Mouse (Mus musculus): ENCODE results near the gene Gfra1. TPM values are rescaled to one million over a fixed set of nuclear protein-coding genes. Genes with fewer than 3 reads are reported as not detected.

The Gfra1 gene
- polyA plus RNA-seq, 1 experiment, result 0.48 TPM

DNA sequence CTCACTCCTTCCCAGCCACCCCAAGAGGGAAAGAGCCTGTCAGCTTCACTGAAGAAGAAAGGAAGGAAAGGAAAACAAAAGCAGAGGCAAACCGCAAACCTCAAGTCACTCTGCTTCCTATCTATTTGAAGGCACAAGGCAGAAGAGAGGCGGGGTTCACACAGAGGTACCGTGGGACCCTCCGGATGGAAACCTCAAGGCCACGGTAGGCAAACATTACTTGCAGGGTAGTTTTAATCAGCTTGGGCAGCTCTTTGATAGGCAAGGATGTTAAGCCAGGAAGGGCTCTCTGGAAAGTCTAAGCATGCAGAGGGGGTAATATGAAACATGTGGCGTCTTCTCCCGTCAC lies 158.9 kb downstream of the Gfra1 start:
- no peak overlapping the region for H3K27ac ChIP-seq (replicated peaks; ENCODE audit: low read depth, low read length)
- H3K4me3 ChIP-seq (ENCODE audit: insufficient read depth, low read depth, low read length), result no peak overlapping the region
- no peaks in the 10 kb centered on the region for H3K4me1 ChIP-seq (ENCODE audit: control insufficient read depth, insufficient read depth, insufficient read length, low read length)

DNA sequence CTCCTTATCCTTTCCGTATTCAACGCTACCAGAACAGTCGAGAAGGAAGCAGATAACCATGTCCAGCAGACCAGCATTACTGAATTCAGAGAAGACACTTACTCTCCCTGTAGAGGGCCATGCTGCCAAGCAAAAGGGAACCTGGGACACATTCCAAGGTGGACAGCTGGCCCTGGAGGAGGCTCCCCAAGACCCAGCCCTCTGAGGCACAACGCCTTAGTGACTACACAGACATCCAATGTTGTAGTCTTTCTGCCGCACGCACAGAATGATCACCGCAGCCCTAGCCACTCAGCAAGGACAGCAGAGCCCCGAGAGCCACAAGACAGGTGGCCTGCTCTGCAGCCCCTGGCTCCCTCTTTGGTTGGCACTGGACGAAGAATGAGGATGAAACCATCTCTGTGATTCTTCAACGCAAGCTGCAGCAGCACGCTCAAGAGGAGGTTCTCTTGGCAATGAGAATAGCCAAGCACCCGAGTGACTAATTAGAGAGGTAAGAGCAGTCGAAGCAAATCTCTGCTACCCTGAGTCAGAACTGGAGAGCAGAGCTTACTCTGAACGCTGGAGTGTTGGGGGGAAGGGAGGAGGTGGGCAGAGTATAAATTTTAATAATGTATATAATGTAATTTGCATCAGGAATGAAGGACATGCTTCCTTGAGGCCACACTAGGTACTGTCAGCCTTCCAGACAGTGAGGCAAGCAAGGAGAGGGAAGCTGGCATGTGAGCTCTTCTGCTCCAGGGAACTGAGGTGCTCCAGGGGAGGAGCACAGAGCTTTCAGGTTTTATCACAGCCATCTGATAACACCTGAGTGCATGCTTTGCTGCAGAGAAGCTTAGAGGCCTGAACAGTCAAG lies 159.5 kb downstream of the Gfra1 start:
- H3K4me3 ChIP-seq (ENCODE audit: insufficient read depth, low read depth, low read length), result no peak overlapping the region
- H3K27ac ChIP-seq (replicated peaks; ENCODE audit: low read depth, low read length), result no peak overlapping the region
- H3K4me1 ChIP-seq (ENCODE audit: control insufficient read depth, insufficient read depth, insufficient read length, low read length), result no peaks in the 10 kb centered on the region

DNA sequence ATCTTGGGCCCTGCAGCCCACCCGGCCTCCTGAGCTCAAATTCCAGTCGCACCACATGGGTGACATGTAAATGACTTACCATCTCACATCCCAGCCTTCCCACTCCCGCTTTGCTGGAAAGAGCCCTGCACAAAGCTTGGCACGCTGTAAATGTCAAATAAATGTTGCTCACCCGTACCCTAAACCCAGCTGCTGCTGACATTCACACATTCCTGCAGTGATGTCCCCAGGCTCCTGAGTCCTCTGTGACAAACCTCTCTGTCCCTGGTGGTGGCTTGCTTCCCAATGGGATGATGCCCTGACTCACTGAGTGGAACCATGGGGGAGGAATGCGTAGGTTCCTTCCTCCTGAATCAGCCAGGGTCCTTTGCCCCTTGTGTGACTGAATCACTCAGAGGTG lies 167.6 kb downstream of the Gfra1 start:
- H3K4me1 ChIP-seq (ENCODE audit: control insufficient read depth, insufficient read depth, insufficient read length, low read length), result no peaks in the 10 kb centered on the region
- H3K4me3 ChIP-seq (ENCODE audit: insufficient read depth, low read depth, low read length), result no peak overlapping the region
- H3K27ac ChIP-seq (replicated peaks; ENCODE audit: low read depth, low read length), result no peak overlapping the region

DNA sequence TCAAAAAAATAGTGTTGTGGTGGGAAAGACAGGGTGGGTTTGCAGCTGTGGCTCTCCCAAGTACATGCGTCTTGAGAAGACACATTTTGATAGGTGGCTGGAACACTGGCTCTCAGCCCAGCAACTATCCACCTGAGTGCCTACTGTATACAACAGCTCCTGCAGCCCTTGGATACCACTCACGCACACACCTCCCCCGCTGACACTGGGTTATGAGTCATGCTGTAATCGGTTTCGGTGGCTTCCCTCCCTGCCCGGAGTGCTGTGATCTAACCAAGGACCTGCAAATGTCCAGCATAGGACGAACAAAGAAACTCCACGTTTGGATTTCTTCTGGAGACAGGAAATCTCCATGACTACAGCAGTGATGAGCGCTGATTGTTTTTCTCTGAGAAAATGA lies 180.4 kb downstream of the Gfra1 start:
- Histone ChIP-seq H3K4me3 (ENCODE audit: insufficient read depth, low read depth, low read length) (no peak overlapping the region), H3K4me1 (ENCODE audit: control insufficient read depth, insufficient read depth, insufficient read length, low read length) (no peaks in the 10 kb centered on the region), H3K27ac (replicated peaks; ENCODE audit: low read depth, low read length) (no peak overlapping the region)

DNA sequence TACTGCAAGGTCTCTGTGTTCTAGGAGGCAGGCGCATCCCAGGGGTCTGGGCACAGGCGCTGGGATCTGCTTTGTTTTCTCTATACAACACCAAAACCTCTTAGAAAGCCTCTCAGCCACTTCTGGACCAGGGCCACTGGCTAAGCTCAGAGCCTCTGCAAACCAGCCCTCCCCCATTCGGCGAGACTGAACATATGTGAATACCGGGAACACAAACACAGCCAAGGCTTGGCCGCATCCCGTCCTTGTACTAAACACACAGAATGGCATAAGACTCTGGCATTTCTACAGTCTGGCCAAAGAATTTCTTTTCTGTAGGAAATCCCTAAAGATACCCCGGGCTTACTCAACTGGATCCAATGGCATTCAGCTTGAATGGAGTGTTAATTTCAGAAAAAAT lies 183.9 kb downstream of the Gfra1 start:
- no peak overlapping the region for H3K4me3 ChIP-seq (ENCODE audit: insufficient read depth, low read depth, low read length)
- H3K4me1 ChIP-seq (ENCODE audit: control insufficient read depth, insufficient read depth, insufficient read length, low read length), result no peaks in the 10 kb centered on the region
- no peak overlapping the region for H3K27ac ChIP-seq (replicated peaks; ENCODE audit: low read depth, low read length)

DNA sequence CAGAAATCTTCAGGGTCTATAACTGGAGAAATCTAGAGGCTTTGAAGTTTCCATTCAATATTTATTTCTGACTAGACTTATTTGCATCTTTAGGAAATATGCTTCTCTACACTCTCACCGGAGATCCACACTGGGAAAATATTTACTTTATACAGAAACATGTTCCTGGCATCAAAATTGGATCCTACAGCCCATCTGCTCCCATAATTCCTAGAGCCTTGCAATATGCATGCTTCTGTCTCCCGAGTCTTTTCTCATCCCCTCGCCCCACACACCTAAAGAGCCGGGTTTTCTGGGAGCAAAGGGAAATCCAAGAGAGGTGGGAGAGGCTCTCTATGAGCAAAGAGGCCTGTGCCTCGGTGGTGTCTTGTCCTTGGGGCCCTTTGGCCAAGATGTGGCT lies 184.9 kb downstream of the Gfra1 start:
- Histone ChIP-seq H3K4me3 (ENCODE audit: insufficient read depth, low read depth, low read length) (no peak overlapping the region), H3K4me1 (ENCODE audit: control insufficient read depth, insufficient read depth, insufficient read length, low read length) (no peaks in the 10 kb centered on the region), H3K27ac (replicated peaks; ENCODE audit: low read depth, low read length) (no peak overlapping the region)

DNA sequence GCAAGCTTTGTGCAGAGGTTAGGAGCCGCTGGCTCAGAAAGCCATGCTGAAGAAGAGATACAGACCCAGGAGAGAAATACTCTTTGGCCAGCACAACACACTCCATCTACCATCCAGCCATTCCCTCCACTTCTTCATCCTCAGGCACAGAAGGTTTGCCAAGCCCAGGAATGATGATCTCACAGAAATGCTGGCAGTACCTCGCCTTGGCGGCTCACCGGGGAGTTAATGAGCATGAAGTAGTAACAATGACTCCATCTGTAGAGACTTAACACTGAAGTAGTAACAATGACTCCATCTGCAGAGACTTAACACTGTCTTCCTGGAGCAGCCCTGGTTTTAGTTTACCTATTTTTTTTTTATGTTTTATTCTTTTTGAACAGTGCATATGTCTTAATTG lies 187.2 kb downstream of the Gfra1 start:
- Histone ChIP-seq H3K27ac (replicated peaks; ENCODE audit: low read depth, low read length) (no peak overlapping the region), H3K4me1 (ENCODE audit: control insufficient read depth, insufficient read depth, insufficient read length, low read length) (no peaks in the 10 kb centered on the region), H3K4me3 (ENCODE audit: insufficient read depth, low read depth, low read length) (no peak overlapping the region)

DNA sequence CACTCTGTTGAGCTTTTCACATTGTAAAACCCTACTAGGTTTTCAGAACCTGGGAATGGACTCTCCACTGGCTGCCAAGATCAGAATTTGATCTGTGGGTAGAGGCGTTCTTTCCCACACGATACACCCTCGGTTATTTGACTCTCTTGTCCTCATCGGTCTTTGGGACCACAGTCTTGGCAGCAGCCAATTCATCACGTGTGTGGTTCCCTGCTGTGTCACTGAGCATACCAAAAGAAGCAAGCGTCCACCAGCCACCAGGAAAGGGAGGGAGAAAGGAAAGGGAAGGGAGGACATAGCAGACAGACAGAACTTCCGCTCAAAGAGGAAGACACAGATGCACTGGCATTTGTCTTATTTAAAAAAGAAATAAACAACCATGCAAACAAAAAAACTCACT lies 189.1 kb downstream of the Gfra1 start:
- no peaks in the 10 kb centered on the region for H3K4me1 ChIP-seq (ENCODE audit: control insufficient read depth, insufficient read depth, insufficient read length, low read length)
- H3K27ac ChIP-seq (replicated peaks; ENCODE audit: low read depth, low read length), result no peak overlapping the region
- no peak overlapping the region for H3K4me3 ChIP-seq (ENCODE audit: insufficient read depth, low read depth, low read length)

DNA sequence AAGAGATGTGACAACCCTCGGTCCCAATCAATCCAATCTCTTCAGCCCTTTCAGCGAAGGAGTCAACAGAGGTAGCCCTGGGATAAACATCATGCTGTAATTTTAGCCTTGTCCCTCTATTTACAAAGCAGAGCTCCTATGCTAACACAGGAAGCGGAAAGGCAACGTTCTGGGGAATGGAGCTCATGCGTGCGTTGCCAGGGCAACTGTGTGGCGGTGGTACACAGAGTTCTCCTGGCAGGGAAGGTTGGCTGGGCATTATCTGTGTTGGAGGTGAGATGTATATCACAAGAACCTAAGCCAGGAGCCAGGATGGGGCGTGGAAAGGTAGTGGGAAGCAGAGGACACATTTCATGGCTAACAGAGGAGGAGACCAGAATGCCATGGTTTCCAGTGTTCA lies 194.8 kb downstream of the Gfra1 start:
- Histone ChIP-seq H3K4me1 (ENCODE audit: control insufficient read depth, insufficient read depth, insufficient read length, low read length) (no peaks in the 10 kb centered on the region), H3K4me3 (ENCODE audit: insufficient read depth, low read depth, low read length) (no peak overlapping the region), H3K27ac (replicated peaks; ENCODE audit: low read depth, low read length) (no peak overlapping the region)

DNA sequence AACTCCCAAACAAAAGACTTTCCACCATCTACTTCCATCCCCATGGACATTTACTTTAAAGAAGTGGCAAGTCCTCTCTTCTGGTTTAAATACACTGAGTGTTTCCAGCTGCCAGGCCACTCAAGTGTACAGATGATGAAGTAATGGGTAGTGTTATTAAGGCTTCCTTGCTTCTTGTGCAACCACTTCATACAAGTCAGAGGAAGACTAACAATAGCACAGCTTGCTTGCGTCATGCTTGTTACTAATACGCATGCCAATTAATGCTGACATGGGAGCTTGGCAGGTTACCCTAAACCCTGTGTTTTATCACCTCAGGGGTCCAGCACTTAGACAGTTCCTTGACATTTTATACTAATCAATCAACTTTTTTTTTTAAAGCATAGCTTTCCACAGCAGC lies 196.5 kb downstream of the Gfra1 start:
- Histone ChIP-seq H3K4me3 (ENCODE audit: insufficient read depth, low read depth, low read length) (no peak overlapping the region), H3K4me1 (ENCODE audit: control insufficient read depth, insufficient read depth, insufficient read length, low read length) (no peaks in the 10 kb centered on the region), H3K27ac (replicated peaks; ENCODE audit: low read depth, low read length) (no peak overlapping the region)

DNA sequence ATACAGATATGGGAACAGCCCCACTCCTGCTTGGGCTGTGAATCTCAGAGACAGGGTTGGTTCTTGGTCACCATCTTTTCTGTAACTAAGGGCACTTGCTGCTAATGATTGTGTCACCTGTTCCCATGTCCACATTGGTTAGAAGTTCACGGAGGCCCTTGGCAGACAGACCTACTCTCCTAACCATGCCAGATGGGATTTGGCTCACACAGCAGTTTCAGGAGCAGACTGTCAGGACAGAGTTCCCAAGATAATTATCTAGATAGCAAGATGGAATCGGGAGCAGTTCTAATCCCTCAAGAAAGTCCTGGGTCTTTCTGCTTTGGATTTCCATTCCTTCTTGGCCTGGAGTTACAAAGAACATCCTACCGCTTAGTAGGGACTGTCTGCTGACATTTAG lies 199.2 kb downstream of the Gfra1 start:
- Histone ChIP-seq H3K4me1 (ENCODE audit: control insufficient read depth, insufficient read depth, insufficient read length, low read length) (no peaks in the 10 kb centered on the region), H3K27ac (replicated peaks; ENCODE audit: low read depth, low read length) (no peak overlapping the region), H3K4me3 (ENCODE audit: insufficient read depth, low read depth, low read length) (no peak overlapping the region)

DNA sequence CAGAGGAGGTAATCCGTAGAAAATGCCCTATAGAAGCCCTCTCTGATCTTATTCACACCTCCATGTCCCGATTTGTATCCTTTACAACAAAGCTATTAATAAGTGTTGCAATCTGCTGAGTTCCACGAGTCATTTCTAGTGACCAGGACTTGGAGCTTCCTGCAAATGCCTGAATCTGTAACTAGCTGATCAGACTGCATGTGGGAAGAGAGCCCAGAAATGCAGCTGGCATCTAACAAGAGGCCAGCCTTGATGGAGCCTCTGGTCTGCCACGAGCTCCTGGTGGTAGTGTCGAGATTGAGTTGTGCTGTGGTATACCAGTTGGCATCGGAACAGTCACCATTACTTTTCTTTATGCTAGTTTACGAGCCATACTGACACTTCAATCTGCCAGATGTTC lies 200.3 kb downstream of the Gfra1 start:
- no peak overlapping the region for H3K4me3 ChIP-seq (ENCODE audit: insufficient read depth, low read depth, low read length)
- no peak overlapping the region for H3K27ac ChIP-seq (replicated peaks; ENCODE audit: low read depth, low read length)
- no peaks in the 10 kb centered on the region for H3K4me1 ChIP-seq (ENCODE audit: control insufficient read depth, insufficient read depth, insufficient read length, low read length)

DNA sequence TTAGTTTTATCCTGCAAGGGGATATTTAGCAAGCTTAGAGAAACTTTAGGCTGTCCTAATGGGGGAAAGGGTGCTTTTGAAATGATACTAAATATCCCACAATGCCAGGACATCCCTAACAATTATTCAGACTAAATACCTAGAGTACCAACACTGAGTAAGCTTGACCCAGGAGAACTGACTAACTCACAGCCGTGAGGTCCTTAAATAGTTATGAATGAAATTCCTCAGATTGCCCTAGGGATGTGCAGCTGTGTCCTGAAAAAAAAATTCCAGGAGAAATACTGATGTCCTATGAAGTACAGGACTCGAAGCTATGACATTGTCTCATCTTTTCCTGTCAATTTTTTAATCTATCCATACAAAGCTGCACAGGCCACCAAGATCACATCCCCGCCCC lies 201.5 kb downstream of the Gfra1 start:
- Histone ChIP-seq H3K4me1 (ENCODE audit: control insufficient read depth, insufficient read depth, insufficient read length, low read length) (no peaks in the 10 kb centered on the region), H3K4me3 (ENCODE audit: insufficient read depth, low read depth, low read length) (no peak overlapping the region), H3K27ac (replicated peaks; ENCODE audit: low read depth, low read length) (no peak overlapping the region)

DNA sequence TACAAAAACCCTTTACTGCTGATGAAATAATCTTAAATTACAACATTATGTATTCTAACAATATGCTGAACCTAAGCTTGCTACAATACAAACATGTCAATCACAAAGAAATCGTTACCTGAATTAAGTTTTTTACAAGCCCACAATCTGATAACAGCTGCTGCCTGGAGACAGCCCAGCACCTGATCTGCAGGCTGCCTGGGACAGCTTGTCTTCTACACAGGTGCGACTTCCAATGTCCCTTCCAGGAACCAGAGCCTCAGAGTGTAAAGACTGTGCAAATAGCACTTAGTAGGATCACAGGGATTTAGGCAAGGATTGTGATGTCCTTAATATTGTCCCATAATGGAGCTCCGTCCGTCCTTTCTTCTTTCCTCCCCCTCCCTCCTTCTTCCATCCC lies 204.0 kb downstream of the Gfra1 start:
- no peaks in the 10 kb centered on the region for H3K4me1 ChIP-seq (ENCODE audit: control insufficient read depth, insufficient read depth, insufficient read length, low read length)
- H3K4me3 ChIP-seq (ENCODE audit: insufficient read depth, low read depth, low read length), result no peak overlapping the region
- no peak overlapping the region for H3K27ac ChIP-seq (replicated peaks; ENCODE audit: low read depth, low read length)

DNA sequence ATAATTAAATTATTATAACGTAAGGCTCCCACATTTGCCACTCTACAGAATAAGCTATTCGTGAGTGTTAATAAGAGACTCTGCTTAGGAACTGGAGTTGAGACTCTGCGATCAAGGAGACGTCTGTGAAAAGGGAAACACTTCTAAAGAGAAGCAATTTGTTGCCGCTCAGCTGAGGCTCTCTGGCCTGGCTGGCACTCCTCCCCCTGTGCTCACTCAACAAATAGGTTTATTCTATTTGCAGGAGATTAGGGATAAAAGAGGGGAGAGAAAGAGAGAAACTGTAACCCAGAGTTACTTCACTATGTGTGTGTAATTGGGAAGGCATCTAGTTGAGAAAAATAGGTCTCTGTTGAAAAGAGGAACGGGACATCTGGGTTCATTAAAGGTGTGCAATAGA lies 204.6 kb downstream of the Gfra1 start:
- Histone ChIP-seq H3K4me1 (ENCODE audit: control insufficient read depth, insufficient read depth, insufficient read length, low read length) (no peaks in the 10 kb centered on the region), H3K27ac (replicated peaks; ENCODE audit: low read depth, low read length) (no peak overlapping the region), H3K4me3 (ENCODE audit: insufficient read depth, low read depth, low read length) (no peak overlapping the region)

DNA sequence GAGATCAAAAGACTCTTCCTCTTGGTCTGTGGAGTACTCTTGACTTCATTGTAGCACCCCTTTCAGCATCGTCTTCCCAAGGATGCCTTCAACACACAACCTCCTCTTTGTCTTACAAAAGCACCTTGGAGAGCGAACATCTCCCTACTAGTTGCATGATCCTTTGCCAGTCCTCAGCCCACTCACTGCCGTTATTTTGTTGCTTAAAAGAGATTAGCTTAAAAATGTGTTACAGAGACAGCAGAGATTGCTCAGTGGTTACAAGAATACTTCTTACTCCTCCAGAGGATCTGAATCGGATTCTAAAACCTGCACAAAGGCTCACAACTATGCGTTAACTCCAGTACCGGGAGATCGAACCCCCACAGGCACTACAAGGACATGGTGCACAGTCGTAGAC lies 205.5 kb downstream of the Gfra1 start:
- no peaks in the 10 kb centered on the region for H3K4me1 ChIP-seq (ENCODE audit: control insufficient read depth, insufficient read depth, insufficient read length, low read length)
- H3K27ac ChIP-seq (replicated peaks; ENCODE audit: low read depth, low read length), result no peak overlapping the region
- H3K4me3 ChIP-seq (ENCODE audit: insufficient read depth, low read depth, low read length), result no peak overlapping the region

All from brown adipose tissue, adult 24 weeks (tissue).